Mouse (Mus musculus) heart, adult 2 months (tissue): ENCODE data around the gene Sdccag8.

Experiments
- CTCF ChIP-seq: fragments of 200-600 bp; IDR thresholded peaks from 2 replicates; pipeline ENCODE4 v1.8.1; 2022; ENCODE audit warnings: antibody characterized with exemption, mild to moderate bottlenecking, moderate library complexity
- POLR2A ChIP-seq: fragments of 200-500 bp; IDR thresholded peaks from 2 replicates; pipeline ENCODE4 v1.6.1; 2011; ENCODE audit warnings: mild to moderate bottlenecking, low read depth, low read length, control low read depth; ENCODE audit not compliant: insufficient read depth

DNA sequence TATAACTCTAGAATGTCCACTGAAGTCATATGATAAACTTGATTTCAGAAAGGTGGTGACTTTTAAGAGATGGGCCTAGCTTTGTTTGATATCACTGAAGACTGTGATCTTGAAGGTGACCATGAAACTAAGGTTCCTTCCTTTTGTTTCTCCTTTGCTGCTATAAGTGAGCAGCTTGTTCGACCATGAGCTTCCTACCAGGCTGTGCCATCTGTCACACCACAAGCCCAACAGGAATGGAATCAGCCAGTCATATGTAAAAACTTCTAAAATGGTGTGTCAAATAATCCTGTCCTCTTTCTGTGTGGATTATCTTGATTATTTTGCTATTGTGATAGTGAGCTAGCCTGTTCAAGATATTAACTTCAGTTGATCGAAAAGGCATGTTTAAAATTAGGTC lies 221.0 kb downstream of the Sdccag8 start:
- TF ChIP-seq CTCF, result no peak
- no peak for TF ChIP-seq POLR2A
